Mouse (Mus musculus) lung, postnatal 25 days (tissue): Measurements from ENCODE around the gene Tmem72.

Experiments used
- DNase-seq: peaks from one replicate; pipeline ENCODE4 v3.0.0; 2022; ENCODE audit warnings: low spot score

Tmem72 gene

DNA sequence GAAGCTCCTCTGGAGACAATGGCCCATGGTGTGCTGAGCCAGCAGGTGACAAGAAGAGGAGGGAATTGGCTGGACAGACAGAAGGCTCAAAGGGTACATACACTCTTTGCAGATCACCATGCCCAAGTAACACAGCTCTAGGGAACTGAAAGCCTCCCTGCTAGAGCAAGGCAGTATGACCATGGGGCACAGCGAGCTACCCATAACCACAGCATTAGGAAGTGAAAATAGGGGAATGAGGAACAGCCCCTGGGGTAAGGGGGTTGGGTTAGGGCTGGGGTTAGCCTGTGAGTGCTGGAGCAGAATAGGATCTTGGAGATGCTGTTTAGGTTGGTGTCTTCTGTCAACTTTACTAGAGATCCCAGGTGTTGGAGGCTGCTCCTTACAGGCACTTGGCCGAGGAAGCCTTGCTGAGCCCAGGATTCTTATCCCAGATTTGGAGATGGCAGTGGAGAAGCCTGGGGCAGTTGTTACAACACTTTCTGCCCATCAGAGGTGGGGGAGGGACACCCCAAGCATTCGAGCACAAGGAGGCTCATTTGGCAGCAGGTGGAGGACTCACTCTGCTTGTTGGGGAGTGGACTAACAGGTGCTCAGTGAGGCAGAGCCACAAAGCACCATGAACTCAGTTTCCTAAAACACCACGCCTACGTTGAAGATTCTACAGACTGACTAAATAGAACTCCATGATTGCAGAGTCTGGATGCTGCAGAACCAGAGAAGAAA, 37.0 kb downstream of the Tmem72 start:
- DNase-seq, result peak; percentile 64

DNA sequence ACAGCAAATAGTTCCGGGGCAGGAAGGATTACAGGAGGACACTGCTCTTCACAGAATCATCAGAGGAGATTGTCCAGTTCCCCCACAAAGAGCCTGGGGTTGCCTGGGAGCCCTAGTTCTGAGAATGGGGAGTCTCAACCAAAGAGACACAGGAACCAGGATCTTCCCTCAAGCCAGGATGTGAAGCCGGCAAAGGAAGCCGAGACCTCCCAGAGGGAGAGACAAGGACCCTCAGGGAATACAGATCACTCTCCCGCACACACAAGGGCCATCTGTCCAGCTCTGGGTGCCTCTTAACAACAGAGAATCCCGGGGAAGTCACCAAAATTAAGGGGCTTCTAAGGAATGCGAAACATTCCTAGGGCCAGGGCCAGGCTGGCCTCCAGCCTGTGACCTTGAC, 39.4 kb downstream of the Tmem72 start:
- DNase-seq, result no peak

DNA sequence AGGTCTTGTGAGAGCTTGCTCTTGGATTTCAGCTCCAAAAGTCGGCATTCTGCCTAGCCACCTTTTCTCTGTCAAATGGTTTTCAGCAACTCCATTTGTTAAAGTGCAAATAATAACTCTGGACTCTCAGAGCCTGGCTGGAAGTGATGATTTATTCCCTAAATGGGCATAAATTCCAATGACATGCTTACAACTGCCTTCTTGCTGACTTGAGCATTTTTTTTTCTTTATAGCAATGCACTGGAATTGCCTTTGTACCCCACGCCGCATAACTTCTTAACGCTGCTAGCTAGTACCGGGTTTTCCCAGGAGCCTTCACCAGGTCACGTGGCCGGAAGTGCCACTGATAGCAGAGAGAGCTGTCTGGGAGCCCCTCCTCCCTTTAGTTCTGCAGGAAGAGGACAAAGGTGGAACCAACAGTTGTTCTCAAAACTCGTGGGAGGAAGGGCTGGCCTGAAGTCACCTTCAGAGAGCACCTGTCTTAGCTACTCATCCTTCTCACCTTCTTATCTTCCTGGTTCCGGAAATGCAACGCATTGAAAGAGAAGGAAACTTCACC, 40.3 kb downstream of the Tmem72 start:
- DNase-seq, result no peak

DNA sequence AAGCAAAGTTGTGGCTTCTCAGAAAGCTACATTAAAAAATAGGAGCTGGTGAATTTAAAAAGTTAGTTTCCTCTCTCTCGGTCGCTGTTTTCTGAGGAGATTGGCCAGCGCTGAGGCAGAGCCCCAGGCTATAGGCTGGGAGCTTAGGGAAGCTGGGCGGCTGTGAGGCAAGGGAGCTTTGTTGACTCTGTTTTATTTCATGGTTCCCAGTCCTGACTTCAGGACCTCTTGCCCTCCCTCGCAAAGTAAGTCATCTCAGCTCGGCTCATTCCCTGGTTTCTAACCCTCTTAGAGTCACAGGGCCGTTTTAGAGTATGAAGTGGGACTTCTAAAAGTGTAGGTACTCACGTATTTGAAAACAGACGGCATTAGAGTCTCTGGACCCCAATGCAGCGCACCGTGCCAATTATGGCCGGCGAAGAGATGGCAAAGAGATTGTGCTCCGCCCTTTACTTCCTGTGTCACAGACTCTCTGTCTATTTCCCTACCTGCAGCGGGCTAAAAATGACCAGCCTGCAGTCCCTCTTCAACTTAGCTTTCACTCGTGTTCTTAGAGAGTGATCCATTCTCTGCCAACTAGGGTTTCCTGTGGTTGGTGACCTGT, 42.3 kb downstream of the Tmem72 start:
- DNase-seq, result no peak

DNA sequence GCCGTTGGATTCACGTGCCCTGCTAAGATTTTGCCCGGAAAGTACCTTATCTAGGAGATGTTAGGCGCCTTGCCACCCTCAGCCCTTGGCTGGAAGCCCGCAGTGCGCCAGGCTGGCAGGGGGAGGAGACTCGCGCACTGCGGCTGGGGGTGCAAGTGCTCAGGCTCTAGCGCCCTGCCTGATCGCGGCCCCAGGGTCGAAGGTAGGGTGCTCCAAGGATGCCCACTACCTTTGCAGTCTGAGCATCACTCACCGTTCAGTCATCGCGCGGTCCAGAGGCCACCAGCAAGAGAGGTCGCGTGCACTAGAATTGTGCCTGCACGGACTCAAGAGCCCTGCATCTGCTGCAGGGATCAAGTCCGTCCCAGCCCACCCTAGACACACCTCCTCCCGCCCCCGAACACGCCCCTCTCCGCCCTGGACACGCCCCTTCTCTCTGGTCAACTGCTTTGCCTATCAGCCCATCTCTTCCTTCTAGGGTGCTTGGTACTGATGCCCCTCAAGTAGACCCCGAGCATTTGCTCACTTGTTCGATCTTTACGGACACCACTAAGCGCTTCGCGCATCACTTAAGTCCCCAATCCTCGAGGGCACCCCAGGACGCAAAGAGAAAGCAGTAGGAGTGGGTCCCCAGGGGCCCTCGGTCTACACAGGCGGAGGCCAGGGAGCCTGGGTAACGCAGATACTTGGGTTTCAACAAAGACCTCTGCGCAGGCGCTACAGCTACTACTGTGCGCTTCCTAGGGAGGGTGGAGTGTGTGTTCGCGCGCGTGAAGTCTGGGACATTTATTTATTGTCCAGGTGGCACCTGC, 43.0 kb downstream of the Tmem72 start, which contains the start of gene Rassf4:
TSS of gene Rassf4 (minus strand) at position 482 of the 812 bp plus-strand sequence.
- DNase-seq, result peak; percentile 88

DNA sequence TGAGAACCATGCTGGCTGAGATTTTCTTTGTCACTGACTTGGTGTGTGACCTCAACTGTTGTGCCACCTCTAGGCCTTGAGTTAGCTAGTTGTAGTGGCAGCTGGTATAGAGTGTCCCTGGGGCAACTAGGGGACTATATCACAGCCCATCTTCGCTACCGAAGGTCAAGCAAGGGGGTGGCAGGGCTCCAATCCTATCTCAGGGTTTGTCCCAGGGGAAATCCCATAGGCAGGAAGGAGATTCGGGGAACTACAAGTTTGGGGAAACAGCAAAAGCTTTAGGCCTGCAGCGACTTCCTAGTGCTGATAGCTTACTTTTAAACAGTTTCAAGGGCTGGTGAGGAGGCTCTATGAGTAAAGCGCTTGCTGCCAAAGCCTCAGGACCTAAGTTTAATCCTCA, 44.4 kb downstream of the Tmem72 start:
- no peak for DNase-seq

DNA sequence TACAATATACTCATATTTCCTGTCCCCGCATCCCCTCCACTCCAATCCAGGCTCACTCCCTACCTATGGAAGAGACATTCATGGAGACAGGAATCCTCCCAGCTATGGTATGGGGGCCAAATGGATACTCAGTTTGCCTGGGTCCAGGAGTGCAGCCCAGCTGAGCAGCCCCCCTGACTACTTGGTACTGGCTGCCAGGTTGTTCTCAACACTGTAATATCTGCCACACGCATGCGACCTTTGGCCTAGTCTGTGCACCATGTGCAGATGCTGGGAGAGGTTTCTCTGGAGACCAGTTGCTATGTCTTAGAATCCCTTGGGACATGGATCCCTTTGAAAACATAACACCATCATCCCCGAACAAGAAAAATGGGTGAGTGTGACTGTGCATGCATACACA, 44.9 kb downstream of the Tmem72 start:
- DNase-seq, result no peak

DNA sequence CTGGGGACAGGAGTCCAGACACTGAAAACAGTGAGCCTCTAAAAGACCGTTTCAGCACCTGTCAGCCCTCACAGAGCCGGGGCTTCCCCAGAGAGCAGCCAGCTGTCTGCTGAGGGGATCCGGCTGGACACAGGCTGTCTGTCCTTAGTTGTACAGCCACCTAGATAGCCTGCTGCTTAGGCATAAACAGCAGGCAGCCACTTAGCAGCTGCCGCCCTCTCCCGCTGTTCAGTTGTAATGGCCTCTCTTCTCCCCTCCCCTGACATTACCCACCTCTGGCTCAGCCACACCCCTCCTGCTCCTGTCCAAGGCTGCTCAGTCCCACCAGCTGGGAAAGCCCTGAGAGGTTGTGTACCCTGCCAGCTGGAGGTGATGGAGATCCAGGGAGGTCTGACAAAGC, 45.7 kb downstream of the Tmem72 start:
- DNase-seq, result no peak

DNA sequence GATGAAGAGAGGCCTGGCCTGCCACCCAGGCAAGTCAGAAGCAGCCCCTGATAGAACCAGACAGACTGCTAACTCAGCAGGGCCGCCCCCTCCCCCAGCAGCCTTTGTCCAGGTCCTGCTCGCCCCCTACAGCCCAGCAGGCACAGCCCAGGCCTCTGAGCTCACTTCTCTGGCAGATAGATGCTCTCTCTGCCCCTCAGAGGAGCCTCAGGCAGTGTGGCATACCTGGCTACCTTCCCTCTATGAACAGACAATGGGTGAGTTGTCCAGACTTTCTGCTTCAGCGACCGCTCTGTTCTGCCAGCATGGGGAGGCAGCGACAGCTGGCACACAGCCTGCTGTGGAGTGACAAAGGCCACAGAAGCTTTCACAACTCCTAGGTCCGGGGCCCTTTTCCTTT, 46.6 kb downstream of the Tmem72 start:
- DNase-seq, result no peak

DNA sequence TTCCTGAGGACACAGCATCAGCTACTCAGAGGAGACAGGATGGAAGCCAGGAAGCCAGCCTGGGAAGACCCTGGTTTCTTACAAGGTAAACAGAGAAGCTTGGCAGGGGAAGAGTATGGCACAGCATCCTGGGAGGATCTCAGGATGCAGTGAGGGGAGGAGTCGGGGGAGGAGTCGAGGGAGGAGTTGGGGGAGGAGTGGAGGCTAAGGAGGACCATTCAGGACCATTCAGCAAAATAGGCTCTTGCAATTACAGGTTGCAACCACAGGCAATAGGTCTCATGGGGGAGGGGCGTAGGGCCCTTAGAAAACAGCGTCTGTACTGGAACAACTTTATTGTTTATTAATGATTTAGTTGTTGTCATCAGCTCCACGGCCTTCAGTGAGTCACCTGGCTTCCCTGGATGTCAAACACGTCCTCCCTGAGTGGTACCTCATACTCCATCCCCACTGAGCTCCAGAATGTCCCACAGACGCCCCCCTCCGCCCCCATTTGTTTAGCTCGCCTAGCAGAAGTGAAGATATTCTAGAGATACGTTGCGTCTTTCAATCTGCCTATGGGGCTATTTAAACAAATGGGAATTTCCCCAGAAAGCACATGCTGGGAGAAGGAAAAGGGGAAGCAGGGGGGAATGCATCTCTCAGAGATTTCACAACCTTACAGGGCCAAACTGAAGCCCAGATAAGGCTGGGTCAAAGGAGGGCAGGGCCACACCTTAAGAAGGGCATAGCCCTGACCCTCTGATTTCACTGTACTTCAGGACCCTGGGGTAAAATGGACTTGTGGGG, 47.8 kb downstream of the Tmem72 start:
- DNase-seq, result no peak

DNA sequence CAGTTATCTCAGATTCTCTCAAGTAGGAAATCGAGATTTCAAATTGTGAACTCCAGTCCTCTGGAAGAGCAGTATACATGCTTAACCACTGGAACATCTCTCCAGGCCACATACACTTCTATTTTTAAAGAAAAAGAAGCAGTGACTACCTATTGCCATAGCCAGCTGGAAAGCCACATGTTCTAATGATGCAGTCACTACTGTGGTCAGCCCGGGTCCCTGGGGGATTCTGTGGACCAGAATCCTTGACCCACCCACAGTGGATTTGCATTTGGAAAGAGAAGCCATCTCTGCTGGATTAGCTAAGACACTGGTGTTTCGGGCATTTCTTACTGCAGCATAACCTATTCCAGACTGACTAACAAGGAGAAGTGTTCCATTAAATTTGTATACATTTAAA, 49.3 kb downstream of the Tmem72 start:
- DNase-seq, result no peak

DNA sequence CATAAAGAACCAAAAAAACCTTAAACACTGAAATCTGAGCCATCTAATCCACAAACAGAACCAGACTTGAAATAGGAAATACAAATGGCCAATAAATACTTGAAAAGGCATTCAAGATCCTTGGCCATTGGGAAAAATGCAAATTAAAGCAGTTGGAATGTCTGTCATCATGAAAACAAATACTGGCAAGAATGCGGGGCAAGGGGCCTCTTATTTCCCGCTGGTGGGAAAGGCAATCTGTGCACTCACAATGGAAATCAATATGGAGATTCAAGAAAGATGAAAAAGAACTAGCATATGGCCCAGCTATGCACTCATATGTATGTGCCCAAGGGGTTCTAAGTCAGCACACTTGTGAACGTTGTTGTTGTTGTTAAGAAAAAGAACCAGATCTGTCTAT, 49.8 kb downstream of the Tmem72 start:
- DNase-seq, result no peak

DNA sequence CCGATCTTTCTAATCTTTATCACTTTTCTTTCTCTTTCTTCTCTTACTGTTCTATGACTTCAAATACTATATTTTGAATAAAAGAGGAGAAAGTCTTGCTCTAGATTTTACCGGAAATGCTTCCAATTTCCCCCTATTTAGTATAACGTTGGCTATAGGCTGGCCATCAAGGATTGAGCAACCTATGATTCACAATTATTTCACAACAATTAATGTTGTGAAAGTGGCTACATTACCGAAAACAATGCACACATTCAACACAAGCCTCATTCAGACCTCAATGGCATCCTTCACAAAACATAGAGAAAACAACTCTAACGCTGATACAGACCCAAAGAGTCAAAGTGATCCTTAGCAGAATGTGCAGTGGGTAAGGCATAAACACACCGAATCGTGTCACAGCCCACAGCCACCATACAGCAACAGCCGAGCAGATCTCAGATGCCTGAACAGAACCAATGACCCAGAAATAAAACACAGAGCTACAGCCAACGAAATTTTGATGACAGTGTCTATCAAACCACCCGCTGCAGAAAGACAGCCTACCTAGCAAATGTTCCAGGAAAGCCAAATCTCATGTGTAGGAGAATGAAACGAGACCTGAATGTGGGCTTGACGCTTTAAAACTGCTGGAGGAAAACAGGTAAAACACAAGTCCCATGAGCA, 50.5 kb downstream of the Tmem72 start:
- DNase-seq, result no peak

DNA sequence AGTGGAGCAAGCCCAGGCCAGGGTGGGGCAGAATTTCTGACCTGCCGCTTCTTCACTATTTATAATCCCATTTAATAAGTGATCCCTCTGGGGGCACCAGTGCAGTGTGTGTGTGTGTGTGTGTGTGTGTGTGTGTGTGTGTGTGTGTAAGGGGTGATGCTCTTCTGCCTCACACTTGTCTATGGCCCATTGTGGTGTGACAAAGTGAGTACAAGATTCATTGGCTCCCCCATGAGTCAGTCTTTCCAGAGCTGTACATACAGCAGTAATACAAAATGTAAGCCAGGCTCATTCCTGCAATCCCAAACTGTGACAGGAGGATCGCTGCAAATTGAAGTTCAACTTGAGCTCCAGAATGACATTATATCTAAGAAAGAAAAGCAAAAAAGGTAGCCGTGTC, 51.9 kb downstream of the Tmem72 start:
- no peak for DNase-seq

DNA sequence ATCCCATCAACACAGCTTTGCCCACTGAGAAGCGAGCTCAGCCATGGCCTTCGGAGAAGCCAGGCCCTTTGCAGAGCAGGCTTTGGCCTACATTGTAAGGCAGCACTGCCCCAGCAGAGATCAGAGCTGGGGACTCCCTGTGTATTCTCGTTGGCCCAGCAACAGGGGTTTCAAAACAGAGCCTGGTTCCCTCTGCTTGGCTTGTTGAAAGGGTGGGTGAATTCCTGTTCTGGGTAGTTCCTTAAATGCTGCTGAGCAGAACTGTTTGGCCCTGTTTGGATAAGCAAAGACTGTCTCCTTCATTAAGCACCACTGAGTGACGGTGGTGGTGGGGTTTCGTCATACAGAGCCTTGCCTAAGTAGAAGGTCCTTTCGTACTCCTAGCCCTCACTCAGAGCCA, 52.7 kb downstream of the Tmem72 start:
- no peak for DNase-seq

DNA sequence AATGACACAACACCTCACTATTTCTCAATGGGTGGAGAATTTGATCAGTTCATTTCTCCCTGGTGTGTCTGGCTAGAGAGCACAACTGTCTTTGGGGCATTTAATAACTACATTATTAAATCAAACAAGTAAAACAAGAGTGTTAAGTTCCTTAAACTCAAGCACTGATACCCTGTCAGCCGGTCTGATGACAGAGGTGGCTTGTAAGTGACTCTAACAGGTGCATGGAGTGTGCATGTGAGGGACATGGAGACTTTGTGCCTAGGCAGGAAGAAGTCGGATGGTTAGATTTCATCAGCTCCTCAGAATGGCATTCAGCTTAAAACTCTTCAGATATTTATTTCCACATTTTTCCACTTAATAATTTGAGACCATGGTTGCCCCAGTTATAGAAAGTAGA, 53.3 kb downstream of the Tmem72 start:
- DNase-seq, result no peak

DNA sequence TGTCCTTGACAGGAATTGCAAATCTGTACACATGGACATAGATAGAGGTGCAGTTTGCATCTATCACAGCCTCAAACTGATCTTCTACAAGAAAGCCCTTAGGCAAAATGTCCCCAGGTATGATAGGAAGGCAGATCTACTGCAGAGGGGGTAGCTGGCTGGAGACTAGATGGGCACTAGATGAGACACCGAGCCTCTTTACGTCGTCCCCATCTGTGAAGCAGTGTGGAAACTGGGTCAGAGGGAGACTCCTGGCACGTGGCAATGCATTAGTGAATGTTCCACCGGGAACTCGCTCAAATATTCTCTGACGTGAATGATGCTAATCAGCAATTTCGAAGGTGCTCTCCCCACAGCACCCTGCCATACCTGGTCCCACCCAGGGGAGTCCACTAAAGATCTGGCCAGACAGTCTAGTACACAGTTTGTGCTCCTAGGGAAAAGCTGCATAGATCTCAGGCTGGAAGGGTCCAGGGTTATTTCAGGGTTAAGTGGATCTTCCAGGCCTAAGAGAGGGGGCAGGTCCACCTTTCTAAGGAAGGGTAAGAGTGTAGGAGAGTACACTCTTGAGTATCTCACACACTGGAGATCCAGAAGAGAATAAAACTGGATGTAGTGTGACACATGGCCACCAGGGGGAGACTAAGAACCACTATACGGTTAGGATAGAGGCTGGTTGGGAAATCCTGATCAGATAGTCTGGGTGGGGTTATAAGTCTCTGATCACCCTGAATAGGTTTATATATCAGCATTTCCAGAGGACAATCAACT, 62.8 kb downstream of the Tmem72 start:
- peak; percentile 58 for DNase-seq

DNA sequence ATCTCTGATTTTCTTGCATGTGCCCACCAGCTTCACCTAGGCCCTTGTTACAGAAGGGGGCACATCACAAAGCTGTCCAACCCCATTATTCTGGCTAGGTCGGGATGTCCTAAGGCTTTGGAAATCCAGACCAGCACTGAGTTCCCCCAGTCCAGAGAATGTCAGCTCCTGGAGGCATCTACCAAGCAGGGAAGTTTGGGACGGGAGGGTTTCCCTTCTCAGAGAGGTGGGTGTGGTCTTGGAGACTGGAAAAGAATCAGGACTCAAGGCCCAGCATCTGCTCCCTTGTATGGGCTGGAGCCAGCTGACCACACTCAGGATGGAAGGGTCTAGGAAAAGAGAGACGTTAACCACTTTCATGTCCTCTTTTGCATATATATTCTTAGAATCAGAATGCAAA, 63.5 kb downstream of the Tmem72 start:
- no peak for DNase-seq

DNA sequence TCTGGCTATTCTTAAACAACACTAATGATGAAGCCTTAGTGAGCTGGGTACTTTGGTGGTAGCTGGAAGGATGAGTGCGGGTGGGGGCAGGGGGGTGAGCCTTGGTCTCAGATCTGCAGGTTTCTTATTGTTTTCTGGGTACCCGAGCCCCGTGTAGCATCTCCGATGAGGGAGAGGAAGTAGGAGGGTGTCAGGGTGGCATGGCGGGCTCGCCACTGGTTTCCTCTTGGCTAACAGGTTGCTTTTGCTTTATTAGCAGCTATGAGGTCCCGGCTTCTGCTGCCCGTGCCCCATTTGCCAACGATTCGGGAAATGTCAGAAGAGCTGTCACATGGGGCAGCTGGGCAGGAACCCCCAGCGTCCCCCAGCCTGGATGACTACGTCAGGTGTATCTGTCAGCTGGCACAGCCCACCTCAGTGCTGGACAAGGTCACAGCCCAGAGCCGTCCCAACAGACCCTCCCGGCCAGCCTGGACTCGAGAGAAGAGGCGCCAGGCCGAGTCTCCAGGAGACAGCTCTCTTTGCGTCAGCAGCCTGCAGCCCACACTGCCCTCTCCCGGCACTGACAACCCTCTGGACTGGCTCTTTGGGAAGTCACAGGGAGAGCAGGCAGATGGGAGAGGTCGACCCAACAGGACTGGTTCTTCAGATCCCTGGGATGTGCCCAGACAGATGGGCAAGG, 65.1 kb downstream of the Tmem72 start:
- peak; percentile 77 for DNase-seq

DNA sequence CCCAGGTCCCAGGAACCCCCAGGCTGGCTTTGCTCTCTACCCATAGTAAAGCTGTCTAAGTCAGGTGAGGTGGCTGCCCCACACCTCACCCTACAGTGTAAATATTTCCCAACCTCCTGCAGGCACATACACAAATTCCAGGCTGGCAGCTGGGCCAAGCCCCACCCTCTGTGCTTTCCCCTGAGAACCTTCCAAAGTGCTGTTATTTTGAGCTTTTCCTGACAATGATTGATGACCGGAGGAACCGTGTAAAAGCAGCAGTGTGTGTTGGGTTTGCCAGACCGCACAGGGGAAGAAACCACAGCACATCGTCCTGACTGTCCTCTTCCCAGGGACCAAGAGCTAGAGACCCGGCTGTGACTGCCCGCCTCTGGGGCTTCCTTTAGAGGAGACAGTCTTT, 66.3 kb downstream of the Tmem72 start, which contains the start of gene Depp1:
TSS of gene Depp1 (plus strand) at position 204 of the 400 bp plus-strand sequence.
- DNase-seq, result peak; percentile 91
